Mouse (Mus musculus) cerebellum, adult 2 months (tissue): ENCODE measurements at regions not wholly inside any gene's neighbourhood (a gene's known extent, or its start where the extent isn't known, plus 50 kb on each side); places are given as distances from the start of the nearest gene placed in this dataset.
A peak's percentile ranks its signal among the peaks of the same experiment; 100 is the strongest.

Source experiments
- DNase-seq, 2 experiments: peaks; one replicate each; pipeline ENCODE4 v3.0.0; 2021
- H3K27ac ChIP-seq: fragments of 200-500 bp; 2 replicates; pipeline ENCODE4 v1.5.1; 2012; ENCODE audit warnings: low read length, control low read depth, inconsistent platforms; ENCODE audit not compliant: insufficient read depth
- H3K27me3 ChIP-seq: fragments of 200-500 bp; 2 replicates; pipeline ENCODE4 v1.6.1; 2012; ENCODE audit warnings: inconsistent platforms, mild to moderate bottlenecking, low read length, moderate library complexity; ENCODE audit not compliant: control insufficient read depth, insufficient read depth
- H3K4me1 ChIP-seq: fragments of 200-500 bp; 2 replicates; pipeline ENCODE4 v1.6.1; 2011; ENCODE audit warnings: low read length; ENCODE audit not compliant: control insufficient read depth, insufficient read depth
- H3K4me3 ChIP-seq: fragments of 200-500 bp; replicated peaks from 2 replicates; pipeline ENCODE3; 2011; ENCODE audit warnings: mild to moderate bottlenecking, low read depth, low read length, control low read depth; ENCODE audit not compliant: insufficient read depth
- CTCF ChIP-seq: fragments of 200-500 bp; IDR thresholded peaks from 2 replicates; pipeline ENCODE4 v1.5.1; 2011; ENCODE audit warnings: low read depth, mild to moderate bottlenecking, control low read depth, low read length, moderate library complexity, borderline replicate concordance; ENCODE audit not compliant: insufficient read depth
- POLR2A ChIP-seq: fragments of 200-500 bp; IDR thresholded peaks from 2 replicates; pipeline ENCODE4 v1.6.1; 2011; ENCODE audit warnings: low read length, control low read depth, borderline replicate concordance; ENCODE audit not compliant: insufficient read depth
- WGBS: fragments of 180-500 bp; shearing (Covaris S2); methylation state at CpG from one replicate; pipeline ENCODE4 v1.1.7; 2018; 5-methylcytosine and 5-hydroxymethylcytosine counted together

DNA sequence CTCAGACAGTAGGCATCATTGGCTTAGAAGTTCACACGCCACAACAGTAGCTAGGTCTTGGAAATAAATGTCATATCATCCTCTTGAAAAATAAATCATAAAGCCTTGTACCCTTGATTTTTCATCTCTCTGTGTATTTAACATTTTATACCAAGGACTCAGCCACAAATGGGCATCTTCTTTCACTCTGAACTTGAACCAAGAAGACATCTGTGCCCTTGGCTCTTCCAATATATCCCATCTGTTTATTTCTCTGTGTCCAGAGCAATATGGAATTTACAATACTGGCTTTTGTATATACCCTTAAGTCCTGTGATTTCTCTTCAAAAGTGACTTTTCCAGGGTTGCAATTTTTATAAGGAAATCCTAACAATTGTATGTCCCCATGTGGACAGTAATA is 222.7 kb downstream of the Tox3 start:
- TF ChIP-seq CTCF = no peak
- TF ChIP-seq POLR2A = no peak
- Histone ChIP-seq H3K27ac (no peak overlapping the region), H3K27me3 (no peaks in the 10 kb centered on the region; the same call in 1 of the 2 replicates), H3K4me1 (no peaks in the 10 kb centered on the region), H3K4me3 (no peak overlapping the region)
- WGBS = 95% methylated on average over 1 of the region's 1 CpGs
- peak in 1 of 2 experiments; percentile 55 for DNase-seq

- no peak overlapping the region for H3K4me3 ChIP-seq
- TF ChIP-seq POLR2A = no peak
- no peak for TF ChIP-seq CTCF
- DNase-seq = peak; percentile 10 to 28
- no peak overlapping the region for H3K27ac ChIP-seq
- H3K4me1 ChIP-seq = no peaks in the 10 kb centered on the region
- no peaks in the 10 kb centered on the region; the same call in 1 of the 2 replicates for H3K27me3 ChIP-seq
Measured at GRCm38 (mm10) chr8:90123101-90123500, 225.0 kb downstream of the Tox3 start.

- WGBS = 93% methylated on average over 3 of the region's 3 CpGs
- Histone ChIP-seq H3K27me3 (no peaks in the 10 kb centered on the region; the same call in 1 of the 2 replicates), H3K4me3 (no peak overlapping the region), H3K27ac (no peak overlapping the region), H3K4me1 (no peaks in the 10 kb centered on the region)
- DNase-seq = no peak
- TF ChIP-seq CTCF (no peak), POLR2A (no peak)
Measured at GRCm38 (mm10) chr8:90121935-90122334, 226.2 kb downstream of the Tox3 start.

DNA sequence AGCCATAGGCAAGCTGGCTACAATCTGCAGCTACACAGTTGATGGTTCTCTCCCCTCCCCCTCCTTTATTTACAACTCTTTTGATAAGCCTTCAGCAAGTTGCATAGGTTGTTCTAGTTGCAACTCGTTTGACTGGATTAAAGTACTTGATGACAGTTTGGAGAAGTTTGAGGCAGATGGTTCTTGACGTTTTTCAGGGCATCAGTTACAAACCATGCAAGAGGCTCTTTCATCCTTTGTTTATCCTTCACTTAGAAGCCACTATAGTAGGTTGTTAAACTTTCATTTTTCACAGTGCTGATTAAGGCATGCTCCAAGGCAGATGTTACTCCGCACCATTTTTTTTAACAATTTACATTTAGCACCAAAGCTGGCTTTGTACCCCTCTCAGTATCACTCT is 227.1 kb downstream of the Tox3 start:
- TF ChIP-seq CTCF (no peak), POLR2A (no peak)

DNA sequence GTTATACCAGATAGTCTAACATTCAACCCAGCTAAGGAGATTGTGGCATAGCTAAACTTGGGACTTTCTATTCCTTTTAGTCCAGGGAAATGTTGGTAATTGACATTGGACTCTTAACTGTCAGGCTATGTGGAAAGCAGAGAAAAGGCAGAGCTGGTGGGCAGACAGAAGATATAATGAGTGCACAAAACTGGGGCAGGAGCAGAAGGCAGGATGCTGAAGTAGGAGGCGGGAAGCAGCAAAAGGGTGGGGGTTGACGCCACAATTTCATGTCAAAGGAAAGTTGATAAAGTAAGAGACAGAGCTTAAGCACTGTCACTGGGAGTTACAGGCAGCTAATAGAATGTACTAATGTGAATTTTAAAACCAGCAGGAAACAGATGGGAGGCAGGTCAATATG is 232.7 kb downstream of the Tox3 start:
- Histone ChIP-seq H3K4me3 (no peak overlapping the region), H3K27ac (no peak overlapping the region), H3K4me1 (no peaks in the 10 kb centered on the region), H3K27me3 (no peaks in the 10 kb centered on the region)
- TF ChIP-seq POLR2A (no peak), CTCF (no peak)
- DNase-seq = no peak
- 94% methylated on average over 2 of the region's 2 CpGs for WGBS

More for the DNA sequence above, 227.1 kb downstream of the Tox3 start:
- Histone ChIP-seq H3K4me1 (no peaks in the 10 kb centered on the region), H3K4me3 (no peak overlapping the region), H3K27me3 (no peaks in the 10 kb centered on the region; the same call in 1 of the 2 replicates), H3K27ac (no peak overlapping the region)
- 57% methylated on average over 3 of the region's 3 CpGs for WGBS
- no peak for DNase-seq

- H3K27me3 ChIP-seq = no peaks in the 10 kb centered on the region
- DNase-seq = no peak
- no peak overlapping the region for H3K4me3 ChIP-seq
- H3K27ac ChIP-seq = no peak overlapping the region
- TF ChIP-seq POLR2A = no peak
- TF ChIP-seq CTCF = no peak
- WGBS = 61% methylated on average over 6 of the region's 6 CpGs
- H3K4me1 ChIP-seq = no peaks in the 10 kb centered on the region
Measured at GRCm38 (mm10) chr8:90100509-90100908, 247.6 kb downstream of the Tox3 start.

DNA sequence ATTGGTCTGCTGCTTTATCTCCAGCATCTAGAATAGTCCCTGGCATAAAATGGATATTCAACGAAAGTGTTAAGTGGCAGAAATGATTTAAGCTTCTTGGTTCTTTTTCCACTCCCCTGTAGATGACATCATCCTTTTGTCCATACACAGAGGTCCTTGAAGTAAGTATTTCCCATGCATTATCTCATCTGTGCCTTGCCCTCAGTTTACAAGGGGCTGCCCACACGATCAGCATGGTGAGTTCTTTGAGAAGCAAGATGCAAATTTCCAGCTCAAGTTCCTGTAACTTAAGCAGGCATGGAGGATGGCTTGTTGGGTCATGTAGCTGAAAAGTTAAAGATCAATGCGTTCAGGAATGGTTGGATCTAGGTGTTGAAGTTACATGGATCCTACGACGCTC is 265.5 kb downstream of the Tox3 start:
- Histone ChIP-seq H3K4me3 (no peak overlapping the region), H3K27ac (no peak overlapping the region), H3K27me3 (no peaks in the 10 kb centered on the region), H3K4me1 (no peaks in the 10 kb centered on the region)
- 91% methylated on average over 5 of the region's 5 CpGs for WGBS
- DNase-seq = no peak
- TF ChIP-seq CTCF (no peak), POLR2A (no peak)

DNA sequence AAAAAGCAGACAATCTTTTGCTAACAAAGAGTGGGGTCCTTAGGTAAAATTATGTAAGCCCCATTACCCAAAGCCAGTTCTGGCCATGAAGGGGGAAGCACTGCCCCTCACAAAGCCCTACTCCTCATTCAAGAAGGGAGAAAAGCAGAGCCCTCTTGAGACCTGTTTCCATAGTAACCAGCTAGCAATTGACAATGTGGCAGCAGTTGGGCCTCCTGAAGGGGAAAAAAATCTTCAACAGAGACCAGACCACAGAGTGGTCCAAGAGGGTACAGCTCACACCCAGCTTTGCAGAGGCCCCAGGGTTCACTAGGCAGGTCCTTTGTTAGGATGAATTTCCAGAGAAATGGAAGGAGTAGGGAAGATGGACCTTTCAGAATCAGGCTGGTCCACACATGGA is 271.8 kb downstream of the Tox3 start:
- Histone ChIP-seq H3K4me1 (no peaks in the 10 kb centered on the region), H3K27me3 (no peaks in the 10 kb centered on the region), H3K27ac (no peak overlapping the region), H3K4me3 (no peak overlapping the region)
- no peak for DNase-seq
- TF ChIP-seq CTCF = no peak
- TF ChIP-seq POLR2A = no peak

DNA sequence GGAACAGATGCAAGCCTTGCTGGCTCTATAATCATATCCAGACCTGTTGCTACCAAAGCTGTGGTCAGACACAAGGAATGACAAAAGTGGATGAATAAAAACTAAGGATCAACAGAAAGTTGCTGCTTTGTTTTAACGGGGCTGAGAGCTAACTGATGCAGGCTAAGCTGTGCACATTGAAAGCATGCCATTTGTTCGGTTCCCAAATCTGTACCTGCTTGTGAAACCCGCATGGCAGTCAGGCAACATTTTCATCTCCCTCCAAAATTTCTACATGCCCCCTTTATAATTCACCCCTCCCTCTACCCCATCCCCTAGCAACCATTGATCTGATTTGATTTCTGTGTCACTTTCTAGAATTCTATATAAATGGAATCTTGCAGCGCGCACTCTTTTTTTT is 272.3 kb downstream of the Tox3 start:
- H3K27me3 ChIP-seq = no peaks in the 10 kb centered on the region
- 41% methylated on average over 5 of the region's 5 CpGs for WGBS
- no peak overlapping the region for H3K4me3 ChIP-seq
- TF ChIP-seq POLR2A = no peak
- TF ChIP-seq CTCF = no peak
- no peak for DNase-seq
- no peak overlapping the region for H3K27ac ChIP-seq
- no peaks in the 10 kb centered on the region for H3K4me1 ChIP-seq
